Mouse (Mus musculus) myocyte (in vitro differentiated cells): ENCODE results near the gene Mrpl48.

Experiments
- CEBPB ChIP-seq: IDR thresholded peaks from 2 replicates; pipeline ENCODE4 v1.6.1; 2011; ENCODE audit warnings: mild to moderate bottlenecking, moderate library complexity; ENCODE audit not compliant: poor library complexity, insufficient read depth, severe bottlenecking
- E2F4 ChIP-seq: IDR thresholded peaks from one replicate; pipeline ENCODE4 v1.6.1; 2011; ENCODE audit warnings: mild to moderate bottlenecking, control low read depth, moderate library complexity; ENCODE audit not compliant: insufficient read depth
- MAX ChIP-seq: IDR thresholded peaks from one replicate; pipeline ENCODE4 v1.6.1; 2011; ENCODE audit warnings: low read depth, mild to moderate bottlenecking, control low read depth
- POLR2A ChIP-seq: IDR thresholded peaks from one replicate; pipeline ENCODE4 v1.6.1; 2011; ENCODE audit warnings: low read depth, mild to moderate bottlenecking, control low read depth, moderate library complexity; ENCODE audit not compliant: insufficient read length
- POLR2AphosphoS2 ChIP-seq: IDR thresholded peaks from one replicate; pipeline ENCODE4 v1.6.1; 2011; ENCODE audit warnings: low read depth, control low read depth; ENCODE audit not compliant: insufficient read length
- REST ChIP-seq: IDR thresholded peaks from one replicate; pipeline ENCODE4 v1.6.1; 2011; ENCODE audit warnings: mild to moderate bottlenecking, control low read depth, moderate library complexity; ENCODE audit not compliant: insufficient read depth, insufficient read length
- TCF12 ChIP-seq: IDR thresholded peaks from one replicate; pipeline ENCODE4 v1.6.1; 2011; ENCODE audit warnings: mild to moderate bottlenecking, control low read depth; ENCODE audit not compliant: poor library complexity, insufficient read depth, severe bottlenecking
- TCF3 ChIP-seq: IDR thresholded peaks from one replicate; pipeline ENCODE4 v1.6.1; 2011; ENCODE audit warnings: low read depth, control low read depth; ENCODE audit not compliant: insufficient read length
- USF1 ChIP-seq: IDR thresholded peaks from one replicate; pipeline ENCODE4 v1.6.1; 2011; ENCODE audit warnings: low read depth, mild to moderate bottlenecking, control low read depth, moderate library complexity

DNA sequence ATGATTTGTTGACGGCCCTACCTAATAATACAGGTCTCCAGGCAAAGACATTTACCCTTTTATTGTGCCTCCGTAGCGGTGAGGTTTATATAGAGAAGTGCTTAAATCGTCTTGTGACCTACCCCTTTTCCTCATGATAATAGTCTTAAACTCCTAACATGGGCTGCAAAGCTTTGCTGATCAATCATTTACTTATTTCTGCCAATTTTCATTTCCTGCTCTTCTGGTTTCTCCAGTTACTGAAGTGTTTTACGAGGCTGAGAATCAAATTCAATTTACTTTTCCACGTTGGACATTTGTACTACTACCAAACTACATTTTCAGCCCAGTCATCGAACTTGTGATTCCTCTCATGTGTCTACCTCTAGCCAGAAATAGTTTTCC is 70.6 kb downstream of the Mrpl48 start:
- no peak for TF ChIP-seq POLR2A
- no peak for TF ChIP-seq TCF12
- TF ChIP-seq USF1, result no peak
- TF ChIP-seq REST, result no peak
- TF ChIP-seq MAX, result no peak
- TF ChIP-seq POLR2AphosphoS2, result no peak
- no peak for TF ChIP-seq TCF3
- no peak for TF ChIP-seq CEBPB
- TF ChIP-seq E2F4, result no peak
